Mouse (Mus musculus) spleen, adult 2 months (tissue): Measurements from ENCODE around the gene Plekhm1.

Experiments
- CTCF ChIP-seq: fragments of 200-500 bp; IDR thresholded peaks from 2 replicates; pipeline ENCODE4 v1.5.1; 2011; ENCODE audit warnings: mild to moderate bottlenecking, inconsistent platforms; ENCODE audit not compliant: insufficient read depth, insufficient read length, insufficient replicate concordance; ENCODE audit errors: extremely low read depth
- POLR2A ChIP-seq: fragments of 200-500 bp; IDR thresholded peaks from 2 replicates; pipeline ENCODE4 v1.6.1; 2011; ENCODE audit warnings: low read depth, low read length, inconsistent platforms

DNA sequence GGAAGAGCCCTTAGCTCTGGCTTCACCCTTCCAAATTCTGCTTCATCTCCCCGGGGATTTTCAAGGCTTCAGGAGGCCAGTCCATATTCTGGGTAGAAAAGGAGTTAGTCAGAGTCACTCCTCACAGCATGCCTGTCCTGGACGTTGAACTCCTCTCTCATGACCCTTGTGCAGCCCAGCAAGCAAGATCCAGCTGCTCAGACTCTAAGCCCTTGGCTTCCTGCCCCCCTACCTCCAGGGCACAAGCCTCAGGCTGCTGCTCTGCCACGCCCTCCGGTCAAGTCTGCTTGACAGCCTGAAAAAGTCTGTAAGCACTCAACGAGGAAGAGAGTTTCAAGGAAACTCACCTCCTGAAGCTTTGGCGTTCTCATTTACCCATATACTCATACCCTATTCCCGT lies 5.9 kb downstream of the Plekhm1 start:
- no peak for TF ChIP-seq CTCF
- no peak for TF ChIP-seq POLR2A
